Mouse (Mus musculus) kidney, embryonic 14.5 days (tissue): Measurements from ENCODE around the gene Tjp1. TPM values are rescaled to one million over a fixed set of nuclear protein-coding genes. Genes with fewer than 3 reads are reported as not detected.

Source experiments
- ATAC-seq: fragments of 200-750 bp; cut with Nextera tagmentation; 2 replicates; pipeline ENCODE4 v1.8.0; 2017; ENCODE audit warnings: moderate number of reproducible peaks, mild to moderate bottlenecking, moderate TSS enrichment, moderate library complexity; ENCODE audit not compliant: low FRiP score, low TSS enrichment
- H3K27ac ChIP-seq: fragments of 300-500 bp; sonication (generic); 2 replicates; pipeline ENCODE4 v1.5.1; 2014; ENCODE audit warnings: low read depth, mild to moderate bottlenecking, low read length, moderate library complexity, mixed read lengths
- H3K27me3 ChIP-seq: fragments of 300-500 bp; sonication (generic); 2 replicates; pipeline ENCODE4 v1.6.1; 2014; ENCODE audit warnings: mild to moderate bottlenecking, low read length; ENCODE audit not compliant: control insufficient read depth, insufficient read depth
- H3K36me3 ChIP-seq: fragments of 300-500 bp; sonication (generic); 2 replicates; pipeline ENCODE4 v1.6.1; 2014; ENCODE audit warnings: low read length, mixed read lengths; ENCODE audit not compliant: control insufficient read depth, insufficient read depth
- H3K4me1 ChIP-seq: fragments of 300-500 bp; sonication (generic); 2 replicates; pipeline ENCODE4 v1.6.1; 2014; ENCODE audit warnings: low read length, mixed read lengths; ENCODE audit not compliant: control insufficient read depth, insufficient read depth
- H3K4me2 ChIP-seq: fragments of 300-500 bp; sonication (generic); replicated peaks from 2 replicates; pipeline ENCODE4 v1.6.1; 2014; ENCODE audit warnings: low read depth, mild to moderate bottlenecking, low read length
- H3K4me3 ChIP-seq: fragments of 300-500 bp; sonication (generic); 2 replicates; pipeline ENCODE4 v1.5.1; 2014; ENCODE audit warnings: mild to moderate bottlenecking, low read length
- H3K9ac ChIP-seq: fragments of 300-500 bp; sonication (generic); 2 replicates; pipeline ENCODE4 v1.6.1; 2014; ENCODE audit warnings: low read depth, mild to moderate bottlenecking, low read length, moderate library complexity
- H3K9me3 ChIP-seq: fragments of 300-500 bp; sonication (generic); 2 replicates; pipeline ENCODE4 v1.6.1; 2016; ENCODE audit warnings: low read length; ENCODE audit not compliant: control insufficient read depth
- WGBS: fragments of 180-500 bp; shearing (Covaris S2); extraction: QIAGEN DNeasy Blood & Tissue Kit; methylation state at CpG from one replicate; pipeline ENCODE4 v1.1.7; 2014; 5-methylcytosine and 5-hydroxymethylcytosine counted together
- polyA plus RNA-seq: library from polyadenylated mRNA; unstranded; fragments of >200 nt; fragmentation: Nextera tagmentation; extraction: Ambion mirVana; gene quantifications from 2 replicates; pipeline ENCODE4 v1.2.1, GENCODE M21; 2014

Tjp1 gene
- polyA plus RNA-seq, 1 experiment from 2014 or later, result 18.9 TPM

GRCm38 (mm10) chr7:65395166-65395565, 132.4 kb downstream of the Tjp1 start:
- Histone ChIP-seq H3K9me3 (no peaks in the 10 kb centered on the region), H3K36me3 (no peaks in the 10 kb centered on the region), H3K27ac (no peak overlapping the region), H3K4me2 (no peak overlapping the region), H3K4me1 (peaks cover 19% of the 10 kb centered on the region; the same call in 1 of the 2 replicates), H3K4me3 (no peak overlapping the region), H3K27me3 (no peaks in the 10 kb centered on the region), H3K9ac (no peak overlapping the region)
- no peak for ATAC-seq
- WGBS, result 62% methylated on average over 5 of the region's 5 CpGs

GRCm38 (mm10) chr7:65394672-65395071, 132.9 kb downstream of the Tjp1 start:
- H3K27me3 ChIP-seq, result no peaks in the 10 kb centered on the region
- no peak overlapping the region for H3K4me2 ChIP-seq
- H3K4me3 ChIP-seq, result no peak overlapping the region
- no peak overlapping the region for H3K9ac ChIP-seq
- H3K4me1 ChIP-seq, result peaks cover 19% of the 10 kb centered on the region; the same call in 1 of the 2 replicates
- no peak overlapping the region for H3K27ac ChIP-seq
- H3K36me3 ChIP-seq, result no peaks in the 10 kb centered on the region
- 18% methylated on average over 2 of the region's 2 CpGs for WGBS
- no peaks in the 10 kb centered on the region for H3K9me3 ChIP-seq
- ATAC-seq, result no peak

DNA sequence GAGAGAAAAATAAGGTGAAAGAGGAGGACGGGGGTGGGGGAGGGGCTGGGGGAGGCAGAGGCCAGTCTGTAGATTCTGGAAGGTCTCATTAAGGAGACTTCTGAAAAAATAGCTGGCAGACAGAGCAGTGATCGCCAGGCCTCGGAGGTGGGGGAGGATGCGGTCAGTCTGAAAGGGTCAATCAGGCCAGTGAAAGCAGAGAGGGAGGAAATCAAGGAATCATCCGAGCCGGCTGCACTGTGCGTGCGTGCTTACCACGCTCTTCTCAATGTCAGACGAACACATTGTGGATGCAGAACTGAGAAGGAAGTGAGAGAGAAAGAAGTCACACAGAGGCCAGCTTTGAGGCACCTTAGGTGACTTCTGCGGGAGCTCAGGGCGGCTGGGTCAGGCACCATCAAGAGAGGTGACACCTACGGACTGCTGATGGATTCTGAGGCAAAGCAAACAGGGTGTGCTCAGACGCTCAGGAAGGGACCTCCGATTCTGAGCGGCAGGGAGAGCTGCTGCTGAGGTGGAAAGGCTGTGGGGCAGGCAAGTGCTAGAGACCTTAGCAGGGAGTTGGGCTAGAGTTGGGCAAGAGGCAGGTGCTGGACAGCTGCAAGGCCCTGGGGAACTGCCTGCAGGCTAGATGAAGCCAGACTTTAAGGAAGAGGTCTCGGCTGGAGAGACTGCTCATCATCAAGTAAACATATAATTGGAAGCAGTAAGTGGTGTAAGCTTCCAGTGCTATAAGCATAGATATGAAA, 133.7 kb downstream of the Tjp1 start:
- no peaks in the 10 kb centered on the region for H3K36me3 ChIP-seq
- peak overlapping the region; percentile 2; the same call in 1 of the 2 replicates for H3K9ac ChIP-seq
- peak; percentile 75 for ATAC-seq
- H3K27me3 ChIP-seq, result no peaks in the 10 kb centered on the region
- WGBS, result 4% methylated on average over 17 of the region's 17 CpGs
- H3K27ac ChIP-seq, result peak overlapping the region; percentile 30; the same call in 1 of the 2 replicates
- no peaks in the 10 kb centered on the region for H3K9me3 ChIP-seq
- no peak overlapping the region for H3K4me3 ChIP-seq
- H3K4me2 ChIP-seq, result peak overlapping the region; percentile 30
- H3K4me1 ChIP-seq, result peaks cover 19% of the 10 kb centered on the region; the same call in 1 of the 2 replicates

- 62% methylated on average over 9 of the region's 9 CpGs for WGBS
- no peak overlapping the region for H3K4me3 ChIP-seq
- ATAC-seq, result no peak
These were observed 134.6 kb downstream of the Tjp1 start for GRCm38 (mm10) chr7:65392986-65393385.

GRCm38 (mm10) chr7:65389539-65389938, 138.0 kb downstream of the Tjp1 start:
- H3K36me3 ChIP-seq, result no peaks in the 10 kb centered on the region
- ATAC-seq, result no peak
- H3K9ac ChIP-seq, result no peak overlapping the region
- H3K4me1 ChIP-seq, result peaks cover 11% of the 10 kb centered on the region; the same call in 1 of the 2 replicates
- H3K9me3 ChIP-seq, result no peaks in the 10 kb centered on the region
- H3K4me3 ChIP-seq, result no peak overlapping the region
- H3K27ac ChIP-seq, result no peak overlapping the region
- 90% methylated on average over 7 of the region's 7 CpGs for WGBS
- no peaks in the 10 kb centered on the region for H3K27me3 ChIP-seq
- H3K4me2 ChIP-seq, result no peak overlapping the region

More at GRCm38 (mm10) chr7:65392986-65393385, 134.6 kb downstream of the Tjp1 start:
- no peak overlapping the region for H3K4me2 ChIP-seq
- no peak overlapping the region for H3K9ac ChIP-seq
- no peaks in the 10 kb centered on the region for H3K27me3 ChIP-seq
- no peaks in the 10 kb centered on the region for H3K9me3 ChIP-seq
- H3K4me1 ChIP-seq, result peaks cover 19% of the 10 kb centered on the region; the same call in 1 of the 2 replicates
- H3K27ac ChIP-seq, result no peak overlapping the region
- H3K36me3 ChIP-seq, result no peaks in the 10 kb centered on the region

DNA sequence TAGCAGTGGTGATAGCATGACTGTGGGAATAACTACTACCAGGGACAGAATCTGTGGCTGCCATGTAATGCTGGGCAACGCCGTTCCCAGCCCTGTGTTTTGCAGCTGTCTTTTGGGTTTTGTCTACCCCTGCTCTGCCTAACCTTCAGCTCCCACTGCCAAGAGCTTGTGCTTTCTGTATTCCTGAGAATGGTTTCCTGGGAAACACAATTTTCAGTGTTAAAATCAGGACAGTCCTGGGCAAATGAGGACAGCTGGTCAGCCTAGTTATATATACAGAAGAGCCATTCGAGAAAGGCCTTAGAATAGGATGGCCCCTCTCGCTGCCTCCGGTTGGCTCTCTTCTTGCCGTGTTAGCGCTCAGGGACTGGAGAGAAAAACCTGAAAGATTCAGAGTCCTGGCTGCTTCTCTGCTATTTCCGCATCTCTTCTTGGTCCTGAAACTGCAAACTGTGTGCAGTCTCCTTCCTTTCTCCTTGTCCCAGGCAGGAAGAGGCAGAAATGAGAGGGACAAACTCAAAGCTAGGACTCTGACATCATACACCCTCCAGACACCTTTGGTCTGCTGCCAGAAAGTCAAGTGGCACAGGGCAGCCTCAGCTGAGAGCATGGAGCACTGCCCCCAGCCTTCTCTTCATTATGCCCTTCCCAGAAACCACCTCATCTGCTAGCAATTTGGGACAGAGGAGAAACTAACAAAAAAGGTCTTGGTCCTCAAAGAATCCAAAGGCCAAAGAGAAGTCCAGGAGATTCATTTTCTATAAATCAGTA, 139.2 kb downstream of the Tjp1 start:
- ATAC-seq, result no peak
- WGBS, result 87% methylated on average over 8 of the region's 8 CpGs
- H3K27ac ChIP-seq, result no peak overlapping the region

GRCm38 (mm10) chr7:65387560-65388175, 139.9 kb downstream of the Tjp1 start:
- H3K27ac ChIP-seq, result no peak overlapping the region
- WGBS, result 85% methylated on average over 7 of the region's 7 CpGs
- no peak overlapping the region for H3K4me2 ChIP-seq
- H3K36me3 ChIP-seq, result no peaks in the 10 kb centered on the region
- no peaks in the 10 kb centered on the region for H3K4me1 ChIP-seq
- ATAC-seq, result no peak
- H3K27me3 ChIP-seq, result no peaks in the 10 kb centered on the region
- H3K9me3 ChIP-seq, result no peaks in the 10 kb centered on the region
- H3K4me3 ChIP-seq, result no peak overlapping the region
- H3K9ac ChIP-seq, result no peak overlapping the region

More for the DNA sequence above, 139.2 kb downstream of the Tjp1 start:
- peaks cover under 1% of the 10 kb centered on the region; the same call in 1 of the 2 replicates for H3K4me1 ChIP-seq
- H3K36me3 ChIP-seq, result no peaks in the 10 kb centered on the region
- H3K9ac ChIP-seq, result no peak overlapping the region
- no peak overlapping the region for H3K4me2 ChIP-seq
- no peak overlapping the region for H3K4me3 ChIP-seq
- H3K27me3 ChIP-seq, result no peaks in the 10 kb centered on the region
- no peaks in the 10 kb centered on the region for H3K9me3 ChIP-seq

GRCm38 (mm10) chr7:65384775-65385174, 142.8 kb downstream of the Tjp1 start:
- H3K27me3 ChIP-seq, result no peaks in the 10 kb centered on the region
- no peak overlapping the region for H3K27ac ChIP-seq
- no peaks in the 10 kb centered on the region for H3K36me3 ChIP-seq
- H3K9ac ChIP-seq, result no peak overlapping the region
- no peaks in the 10 kb centered on the region for H3K9me3 ChIP-seq
- no peak overlapping the region for H3K4me2 ChIP-seq
- H3K4me1 ChIP-seq, result no peaks in the 10 kb centered on the region; the same call in 1 of the 2 replicates
- no peak for ATAC-seq
- H3K4me3 ChIP-seq, result no peak overlapping the region
- WGBS, result 90% methylated on average over 7 of the region's 7 CpGs
